Mouse (Mus musculus) heart, postnatal 0 days (tissue): ENCODE measurements around the gene Crat. TPM values are rescaled to one million over a fixed set of nuclear protein-coding genes. Genes with fewer than 3 reads are reported as not detected.

Source experiments
- ATAC-seq: fragments of 200-750 bp; cut with Nextera tagmentation; 2 replicates; pipeline ENCODE4 v1.8.0; 2017; ENCODE audit warnings: low read depth, moderate number of reproducible peaks, moderate library complexity; ENCODE audit not compliant: insufficient read depth
- DNase-seq: peaks from one replicate; pipeline ENCODE4 v3.0.0-alpha.2; 2016; ENCODE audit warnings: low spot score
- H3K27ac ChIP-seq: fragments of 300-500 bp; sonication (generic); 2 replicates; pipeline ENCODE4 v1.5.1; 2014; ENCODE audit warnings: low read depth, mild to moderate bottlenecking
- H3K27me3 ChIP-seq: fragments of 300-500 bp; sonication (generic); 2 replicates; pipeline ENCODE4 v1.6.1; 2014; ENCODE audit warnings: low read length, mixed read lengths; ENCODE audit not compliant: control insufficient read depth, insufficient read depth
- H3K36me3 ChIP-seq: fragments of 300-500 bp; sonication (generic); replicated peaks from 2 replicates; pipeline ENCODE4 v1.6.1; 2014; ENCODE audit warnings: low read length, mixed read lengths; ENCODE audit not compliant: control insufficient read depth, insufficient read depth
- H3K4me1 ChIP-seq: fragments of 300-500 bp; sonication (generic); 2 replicates; pipeline ENCODE4 v1.6.1; 2014; ENCODE audit warnings: antibody characterized with exemption; ENCODE audit not compliant: control insufficient read depth, insufficient read depth
- H3K4me2 ChIP-seq: fragments of 300-500 bp; sonication (generic); 2 replicates; pipeline ENCODE4 v1.6.1; 2014; ENCODE audit warnings: low read depth, mild to moderate bottlenecking, low read length, moderate library complexity
- H3K4me3 ChIP-seq: fragments of 300-500 bp; sonication (generic); 2 replicates; pipeline ENCODE4 v1.5.1; 2014; ENCODE audit warnings: low read depth, low read length
- H3K9ac ChIP-seq: fragments of 300-500 bp; sonication (generic); replicated peaks from 2 replicates; pipeline ENCODE4 v1.6.1; 2014; ENCODE audit warnings: low read depth, low read length, mixed read lengths
- H3K9me3 ChIP-seq: fragments of 300-500 bp; sonication (generic); replicated peaks from 2 replicates; pipeline ENCODE4 v1.6.1; 2016; ENCODE audit warnings: low read length; ENCODE audit not compliant: control insufficient read depth
- CTCF ChIP-seq: IDR thresholded peaks from 2 replicates; pipeline ENCODE4 v1.5.1; 2016; ENCODE audit warnings: antibody characterized with exemption, control low read depth, low read depth
- EP300 ChIP-seq: IDR thresholded peaks from 2 replicates; pipeline ENCODE4 v1.6.1; 2016; ENCODE audit warnings: antibody characterized with exemption, low read depth
- WGBS: fragments of 180-500 bp; shearing (Covaris S2); extraction: QIAGEN DNeasy Blood & Tissue Kit; methylation state at CpG from one replicate; pipeline ENCODE4 v1.1.7; 2014; 5-methylcytosine and 5-hydroxymethylcytosine counted together
- microRNA-seq: library from miRNA; unstranded; fragments of <30 nt; microRNA quantifications from one replicate; pipeline ENCODE4, GENCODE M21; 2016
- polyA plus RNA-seq: library from polyadenylated mRNA; unstranded; fragments of >200 nt; fragmentation: Nextera tagmentation; extraction: Ambion mirVana; gene quantifications from 2 replicates; pipeline ENCODE4 v1.2.1, GENCODE M21; 2015
- total RNA-seq: library from RNA; depleted of rRNA; stranded (reverse); fragments of >200 nt; gene quantifications from 2 replicates; pipeline ENCODE4 v1.2.3, GENCODE M21; 2014; ENCODE audit warnings: low replicate concordance; rRNA removed

Crat gene
- total and polyA plus RNA-seq, 2 experiments from 2014 or later, result 263 to 413 TPM

GRCm38 (mm10) chr2:30356266-30356665, 59.3 kb downstream of the Crat start:
- WGBS, result 41% methylated on average over 4 of the region's 4 CpGs
- no peaks in the 10 kb centered on the region for H3K27me3 ChIP-seq
- H3K9ac ChIP-seq, result no peak overlapping the region
- H3K4me2 ChIP-seq, result no peak overlapping the region
- ATAC-seq (no peak), DNase-seq (no peak)
- no peak overlapping the region for H3K4me3 ChIP-seq
- no peaks in the 10 kb centered on the region for H3K9me3 ChIP-seq
- H3K4me1 ChIP-seq, result peaks cover 26% of the 10 kb centered on the region
- TF ChIP-seq CTCF (no peak), EP300 (no peak)
- H3K36me3 ChIP-seq, result peaks cover 32% of the 10 kb centered on the region
- H3K27ac ChIP-seq, result no peak overlapping the region

- H3K4me2 ChIP-seq, result no peak overlapping the region
- H3K9me3 ChIP-seq, result no peaks in the 10 kb centered on the region
- H3K4me3 ChIP-seq, result no peak overlapping the region
- TF ChIP-seq EP300 (no peak), CTCF (no peak)
- peaks cover 32% of the 10 kb centered on the region for H3K36me3 ChIP-seq
- ATAC-seq, result no peak
- no peak overlapping the region for H3K27ac ChIP-seq
- H3K9ac ChIP-seq, result no peak overlapping the region
- no peak for DNase-seq
- 55% methylated on average over 4 of the region's 4 CpGs for WGBS
- no peaks in the 10 kb centered on the region for H3K27me3 ChIP-seq
- H3K4me1 ChIP-seq, result peaks cover 26% of the 10 kb centered on the region
Observed at GRCm38 (mm10) chr2:30355861-30356260, 59.8 kb downstream of the Crat start.

- Histone ChIP-seq H3K4me2 (no peak overlapping the region), H3K27ac (no peak overlapping the region), H3K36me3 (peaks cover 69% of the 10 kb centered on the region), H3K9me3 (no peaks in the 10 kb centered on the region), H3K9ac (no peak overlapping the region), H3K27me3 (no peaks in the 10 kb centered on the region), H3K4me1 (0 out of 2 replicates have a peak, but pooled peaks cover under 1% of the 10 kb centered on the region), H3K4me3 (no peak overlapping the region)
- ATAC-seq (no peak), DNase-seq (peak; percentile 37)
- WGBS, result 45% methylated on average over 2 of the region's 2 CpGs
- TF ChIP-seq CTCF (peak; percentile 42), EP300 (no peak)
Observed at GRCm38 (mm10) chr2:30351149-30351548, 64.5 kb downstream of the Crat start.

Small RNA genes within 50 kb of the gene (microRNA-seq; reads per million reads assigned to microRNA genes)
- not detected for gene Gm47292

Other genes starting within 250 kb of the Crat start
- 124 and 127 TPM in 2 replicates for gene Endog, start 244.3 kb downstream of the Crat start, total RNA-seq
- gene Endog, start 244.3 kb downstream of the Crat start, polyA plus RNA-seq, result 72.9 and 73.0 TPM in 2 replicates
- gene Spout1, start 237.4 kb downstream of the Crat start, total RNA-seq, result 16.3 and 20.5 TPM in 2 replicates
- 13.6 and 15.2 TPM in 2 replicates for gene Spout1, start 237.4 kb downstream of the Crat start, polyA plus RNA-seq
- gene Kyat1, start 210.0 kb downstream of the Crat start, total RNA-seq, result 76.8 and 81.2 TPM in 2 replicates
- gene Kyat1, start 210.0 kb downstream of the Crat start, polyA plus RNA-seq, result 50.7 and 51.7 TPM in 2 replicates
- 50.8 and 66.2 TPM in 2 replicates for gene Lrrc8a, start 178.1 kb downstream of the Crat start, total RNA-seq
- gene Lrrc8a, start 178.1 kb downstream of the Crat start, polyA plus RNA-seq, result 43.5 and 46.4 TPM in 2 replicates
- 13.9 TPM in 1 of 2 replicates, not detected in the other for gene Gm28035, start 175.2 kb downstream of the Crat start, total RNA-seq
- gene Gm28035, start 175.2 kb downstream of the Crat start, polyA plus RNA-seq, result 0.10 and 0.12 TPM in 2 replicates
- 12.9 and 47.1 TPM in 2 replicates for gene Phyhd1, start 149.6 kb downstream of the Crat start, total RNA-seq
- gene Phyhd1, start 149.6 kb downstream of the Crat start, polyA plus RNA-seq, result 14.7 and 15.9 TPM in 2 replicates
- not detected in 2 replicates for gene Gm28038, start 134.8 kb downstream of the Crat start, total RNA-seq
- gene Gm28038, start 134.8 kb downstream of the Crat start, polyA plus RNA-seq, result not detected in 2 replicates
- 45.4 and 53.8 TPM in 2 replicates for gene Dolk, start 129.5 kb downstream of the Crat start, total RNA-seq
- 27.2 and 32.8 TPM in 2 replicates for gene Dolk, start 129.5 kb downstream of the Crat start, polyA plus RNA-seq
- 24.6 and 32.3 TPM in 2 replicates for gene Nup188, start 129.4 kb downstream of the Crat start, total RNA-seq
- gene Nup188, start 129.4 kb downstream of the Crat start, polyA plus RNA-seq, result 10.5 and 11.0 TPM in 2 replicates
- gene Sh3glb2, start 56.5 kb downstream of the Crat start, total RNA-seq, result 204 and 234 TPM in 2 replicates
- gene Sh3glb2, start 56.5 kb downstream of the Crat start, polyA plus RNA-seq, result 89.5 and 93.8 TPM in 2 replicates
- gene Miga2, start 51.6 kb downstream of the Crat start, total RNA-seq, result 82.6 and 105 TPM in 2 replicates
- 31.9 and 32.6 TPM in 2 replicates for gene Miga2, start 51.6 kb downstream of the Crat start, polyA plus RNA-seq
- 40.6 and 56.4 TPM in 2 replicates for gene Dolpp1, start 23.6 kb downstream of the Crat start, total RNA-seq
- gene Dolpp1, start 23.6 kb downstream of the Crat start, polyA plus RNA-seq, result 14.4 and 15.0 TPM in 2 replicates
- gene Ptpa, start 226 bp upstream of the Crat start, total RNA-seq, result 109 and 112 TPM in 2 replicates
- 92.4 TPM in 2 replicates for gene Ptpa, start 226 bp upstream of the Crat start, polyA plus RNA-seq
- gene Ier5l, start 58.4 kb upstream of the Crat start, total RNA-seq, result 12.4 and 12.5 TPM in 2 replicates
- gene Ier5l, start 58.4 kb upstream of the Crat start, polyA plus RNA-seq, result 0.94 and 1.2 TPM in 2 replicates
- not detected in 2 replicates for gene Cstad, start 179.2 kb upstream of the Crat start, total RNA-seq
- gene Cstad, start 179.2 kb upstream of the Crat start, polyA plus RNA-seq, result 3.1 and 3.6 TPM in 2 replicates